Mouse (Mus musculus) inflammation-experienced regulatory T-cells, adult 6 months (primary cell): ENCODE measurements around the gene Zscan4e. TPM values are rescaled to one million over a fixed set of nuclear protein-coding genes. Genes with fewer than 3 reads are reported as not detected.
"Not testable (repeated sequence)": the region's sequence is repeated elsewhere in the genome, so short reads cannot be mapped to it uniquely, and the experiment has no call there.

Source experiments
- ATAC-seq: one replicate; pipeline ENCODE4 v1.8.0; 2017
- polyA plus RNA-seq, 3 experiments: library from polyadenylated mRNA; unstranded; fragments of 100-300 nt; shearing (Covaris generic); gene quantifications; one replicate each; pipeline ENCODE4 v1.2.1; 2017

Zscan4e gene
- not detected for polyA plus RNA-seq

DNA sequence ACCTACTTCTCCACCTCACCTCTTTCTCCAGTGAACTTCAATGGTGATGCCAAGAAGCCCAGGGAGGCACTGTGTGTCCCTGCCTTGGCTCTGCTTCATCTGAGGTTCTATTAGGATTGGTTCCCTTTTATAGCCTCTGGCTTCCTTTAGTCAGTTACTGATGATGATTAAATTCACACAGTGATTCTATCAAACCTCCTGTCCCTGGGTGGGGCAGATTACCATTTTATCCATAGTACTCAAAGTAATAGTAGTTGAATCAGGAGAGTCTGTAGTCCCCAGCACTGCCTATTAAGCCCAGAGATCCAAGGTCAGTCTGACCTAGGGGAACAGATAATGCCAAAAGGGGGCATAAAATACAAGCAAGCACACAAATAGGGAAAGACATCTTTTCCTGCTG lies at the start of gene Zscan4e:
Zscan4e (minus strand) TSS at position 101 of the 400 bp plus-strand sequence.
- not testable (repeated sequence) for ATAC-seq

Other genes starting within 250 kb of the Zscan4e start
- not detected for gene Zscan4-ps1, start 241.0 kb downstream of the Zscan4e start, polyA plus RNA-seq
- under 1 TPM in 1 of 3 experiments, not detected in 2; 0.33 TPM for gene Zscan4d, start 144.5 kb downstream of the Zscan4e start, polyA plus RNA-seq
- not detected for gene Zscan4f, start 87.2 kb upstream of the Zscan4e start, polyA plus RNA-seq
- not detected for gene Zscan4-ps2, start 203.6 kb upstream of the Zscan4e start, polyA plus RNA-seq